Mouse (Mus musculus) cerebellum, adult 11-12 months (tissue): ENCODE measurements around the gene Fndc3b.

Experiments
- DNase-seq: peaks from one replicate; pipeline ENCODE4 v3.0.0; 2022

Fndc3b gene

DNA sequence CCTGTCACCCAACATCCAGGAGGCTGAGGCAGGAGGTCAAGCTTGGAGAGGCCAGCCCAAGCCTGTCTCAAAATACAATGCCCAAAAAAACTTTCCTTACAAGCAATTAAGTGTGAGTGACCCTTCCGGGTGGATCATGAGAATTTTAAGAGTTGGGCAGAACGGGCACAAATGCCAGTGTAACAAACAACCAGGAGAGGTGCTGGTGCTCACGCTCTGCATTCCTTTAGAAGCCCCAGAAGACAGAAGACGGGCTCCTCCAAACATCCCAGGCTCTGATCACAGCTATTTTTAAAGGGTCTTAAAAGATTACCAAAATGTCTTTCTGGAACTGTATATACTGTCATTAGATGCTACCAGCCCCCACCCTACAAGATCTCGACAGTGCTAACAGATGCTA, 2.5 kb downstream of the Fndc3b start:
- DNase-seq: no peak

DNA sequence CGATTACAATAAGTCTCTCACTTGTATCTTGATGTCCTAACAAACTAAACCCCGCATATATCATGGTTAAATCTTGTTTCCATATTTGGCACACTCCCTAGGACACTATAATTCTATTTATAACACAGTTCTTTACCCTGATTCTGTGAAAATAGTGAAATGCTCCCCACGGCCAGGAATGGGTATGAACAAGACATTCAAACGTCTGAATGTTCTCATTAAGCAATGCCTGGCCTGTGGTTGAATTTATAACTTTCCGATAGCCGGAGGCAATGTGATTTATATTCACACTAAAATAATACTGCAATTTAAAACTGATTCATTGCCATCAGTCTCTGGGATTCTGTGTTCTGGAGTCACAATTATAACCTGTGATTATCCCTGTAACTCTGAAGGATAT, 5.3 kb downstream of the Fndc3b start:
- DNase-seq: no peak

DNA sequence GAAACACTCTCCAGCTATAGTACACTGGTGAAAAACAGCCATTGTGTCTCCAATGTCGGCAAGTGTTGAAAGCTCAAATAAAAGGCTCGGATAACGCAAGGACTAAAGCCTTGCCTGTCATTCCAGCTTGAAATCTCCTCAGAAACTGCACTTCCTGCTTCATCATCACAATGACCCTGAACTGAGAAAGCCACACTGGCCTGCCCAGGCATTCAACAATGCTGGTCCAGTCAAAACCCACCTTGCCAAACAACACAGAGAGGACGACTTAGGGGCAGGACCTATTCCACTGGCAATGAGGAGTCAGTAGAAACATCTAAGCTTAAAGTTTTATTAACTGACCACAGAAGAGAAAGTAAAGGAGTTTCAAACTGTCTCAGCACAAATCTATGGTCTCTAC, 6.1 kb downstream of the Fndc3b start:
- DNase-seq: no peak

DNA sequence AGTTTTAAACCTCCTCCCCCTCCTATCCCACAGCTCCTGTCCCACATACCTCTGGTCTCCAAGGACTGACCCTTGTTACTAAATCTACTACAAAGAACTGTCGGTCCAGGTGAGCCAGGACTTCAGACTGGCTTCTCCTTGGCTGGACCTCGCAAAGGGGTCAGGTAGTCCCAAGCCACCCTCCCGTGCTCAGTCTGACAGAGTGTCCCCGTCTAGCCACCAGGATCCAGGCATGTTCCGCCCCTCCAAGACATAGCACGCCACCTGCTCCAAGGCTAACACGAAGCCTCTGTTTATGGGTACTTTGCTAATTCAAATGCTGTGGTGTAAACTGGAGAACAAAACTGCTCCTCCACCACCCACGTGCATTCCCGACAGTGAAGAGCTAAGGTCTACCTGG, 6.5 kb downstream of the Fndc3b start:
- no peak for DNase-seq

DNA sequence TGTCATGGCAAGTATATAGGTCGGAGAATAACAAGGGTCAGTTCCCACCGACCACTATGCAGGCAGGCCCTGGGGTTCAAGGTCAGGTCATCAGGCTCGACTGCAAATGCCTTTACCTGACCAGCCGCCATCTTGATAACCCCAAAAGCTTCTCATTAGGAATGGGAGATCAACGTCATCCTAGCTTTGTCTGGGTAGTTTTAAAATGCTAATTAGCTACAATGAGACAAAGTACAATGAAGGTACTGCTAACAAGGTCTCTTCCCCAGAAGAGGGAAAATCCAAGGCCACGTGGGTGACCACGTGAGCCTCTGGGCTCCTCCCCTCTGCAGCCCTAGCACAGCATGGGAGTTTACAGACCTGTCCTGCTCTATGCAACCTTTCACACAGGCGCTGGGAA, 7.6 kb downstream of the Fndc3b start:
- no peak for DNase-seq

DNA sequence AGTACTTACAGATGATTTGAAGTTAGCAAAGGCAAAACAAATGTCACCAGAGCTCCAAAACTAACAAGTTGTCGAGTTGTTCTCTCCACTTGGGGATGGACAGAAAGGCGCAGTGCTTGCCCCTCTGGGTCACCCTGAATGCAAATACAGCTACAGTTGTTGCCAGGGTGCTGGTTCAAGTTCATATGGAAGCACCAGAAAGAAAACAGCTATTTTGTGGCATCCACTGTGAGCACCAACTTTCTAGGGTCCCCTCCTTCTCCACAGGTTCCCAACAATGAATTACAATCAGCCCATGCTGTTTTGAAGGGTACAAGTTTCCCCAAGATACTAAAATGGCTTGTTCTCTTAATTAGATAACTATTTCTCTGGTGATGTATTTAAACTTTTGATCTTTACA, 8.0 kb downstream of the Fndc3b start:
- no peak for DNase-seq

DNA sequence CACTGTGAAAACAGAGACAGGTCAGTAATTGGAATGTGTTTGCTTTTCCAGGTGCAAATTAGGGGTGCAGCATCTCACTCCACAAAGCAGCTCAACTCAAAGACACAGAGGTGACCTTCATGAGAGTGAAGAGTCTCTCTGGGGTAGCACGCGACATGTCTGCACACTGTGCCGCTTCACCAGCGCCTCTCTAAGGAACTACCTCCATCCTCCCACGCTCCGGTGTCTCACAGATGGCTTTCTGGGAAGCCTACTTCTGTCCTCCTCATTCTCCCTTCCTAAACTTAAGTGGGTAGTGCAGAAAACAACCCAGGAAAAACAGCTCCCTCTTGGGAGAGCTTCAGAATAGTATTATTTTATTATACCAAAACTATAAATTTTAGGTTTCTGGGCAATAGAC, 12.4 kb downstream of the Fndc3b start:
- DNase-seq: no peak

DNA sequence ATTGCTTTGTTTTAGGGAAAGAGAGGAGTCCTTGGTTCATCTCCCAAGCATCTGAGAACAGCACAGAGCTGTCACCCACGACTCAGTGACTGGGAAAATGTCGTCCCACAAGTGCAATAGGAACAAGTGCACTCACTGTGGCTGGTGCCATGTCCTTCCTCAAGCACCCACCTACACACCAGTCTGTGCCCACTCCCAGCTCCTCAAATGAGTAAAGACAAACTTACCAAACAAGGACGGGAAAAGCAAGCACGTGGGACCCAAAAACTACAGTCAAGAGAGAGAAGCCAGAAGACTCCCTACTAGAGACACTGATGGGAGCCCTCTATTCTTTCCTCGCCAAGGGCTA, 14.7 kb downstream of the Fndc3b start:
- DNase-seq: no peak

DNA sequence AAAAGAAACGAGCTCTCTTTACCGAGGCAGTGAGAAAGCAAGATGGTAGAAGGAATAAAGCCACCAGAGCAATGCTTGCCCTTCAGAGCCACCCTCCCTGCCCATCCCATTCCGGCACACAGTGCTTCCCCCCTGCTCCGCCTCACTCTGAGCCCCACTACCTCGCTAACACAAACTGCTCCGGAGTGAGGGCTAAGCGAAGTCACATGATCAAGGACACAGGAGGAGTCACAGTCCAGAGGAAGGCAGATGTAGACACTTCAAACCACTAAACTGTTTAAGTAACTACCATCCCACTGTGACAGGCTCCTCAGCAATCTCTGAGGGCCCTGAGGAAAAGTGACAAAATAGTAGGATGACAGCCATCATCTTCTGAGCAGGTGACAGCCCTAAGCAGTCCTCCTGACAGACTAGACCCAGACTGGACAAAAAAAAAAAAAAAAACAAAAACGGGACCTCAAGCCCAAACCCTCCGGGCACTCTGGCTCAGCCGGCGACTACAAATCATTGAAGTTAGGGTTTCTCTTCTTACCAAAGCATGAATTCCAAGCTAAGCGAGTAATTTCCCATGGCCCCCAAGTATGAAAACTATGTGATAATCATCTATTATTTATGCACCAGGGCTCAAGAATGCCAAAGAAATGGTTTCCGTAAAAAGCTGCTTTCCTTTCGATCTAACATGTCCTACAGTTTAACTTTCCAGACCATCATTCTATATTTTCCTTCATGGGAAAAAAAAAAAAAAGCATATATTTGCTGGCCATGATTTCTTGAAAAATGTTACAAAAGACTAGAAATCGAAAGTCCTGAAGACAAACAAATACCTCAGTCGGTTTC, 15.3 kb downstream of the Fndc3b start:
- no peak for DNase-seq

DNA sequence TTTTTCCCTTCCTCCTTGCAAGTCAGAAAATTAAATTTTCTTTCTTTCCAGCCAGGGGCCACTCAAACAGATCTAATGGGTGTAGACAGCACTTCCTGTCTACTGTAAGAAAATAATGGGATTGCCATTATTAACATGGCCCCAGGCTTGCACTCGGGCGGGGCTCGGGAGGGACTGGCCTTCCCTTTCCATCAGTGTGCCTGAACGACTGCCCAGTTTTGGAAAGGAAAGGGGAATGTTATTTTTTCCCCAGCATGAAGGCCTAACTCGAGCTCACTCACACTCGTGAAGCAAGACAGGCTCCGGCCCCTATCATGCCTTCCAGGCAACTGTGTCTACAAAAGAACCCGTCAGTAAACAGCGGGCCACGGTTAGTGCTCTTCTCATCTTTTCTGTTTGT, 16.5 kb downstream of the Fndc3b start:
- no peak for DNase-seq

DNA sequence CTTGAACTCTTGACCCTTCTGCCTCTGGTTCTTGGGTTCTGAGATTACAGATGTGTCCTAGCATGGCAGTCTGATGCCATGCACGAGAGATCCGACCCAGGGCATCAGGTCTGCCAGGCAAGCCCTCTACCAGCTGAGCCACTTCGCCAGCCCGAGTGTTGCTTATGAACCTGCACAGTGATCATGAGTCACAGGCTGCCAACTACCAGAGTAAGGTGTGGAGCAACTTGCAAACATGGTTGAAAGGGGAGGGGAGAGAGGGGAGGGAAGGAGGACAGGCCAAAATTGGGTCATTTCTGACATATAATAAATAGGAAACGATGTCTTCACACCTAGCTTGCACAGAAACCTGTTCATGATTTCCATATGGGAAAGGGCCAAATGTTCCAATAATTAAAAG, 17.0 kb downstream of the Fndc3b start:
- DNase-seq: no peak

DNA sequence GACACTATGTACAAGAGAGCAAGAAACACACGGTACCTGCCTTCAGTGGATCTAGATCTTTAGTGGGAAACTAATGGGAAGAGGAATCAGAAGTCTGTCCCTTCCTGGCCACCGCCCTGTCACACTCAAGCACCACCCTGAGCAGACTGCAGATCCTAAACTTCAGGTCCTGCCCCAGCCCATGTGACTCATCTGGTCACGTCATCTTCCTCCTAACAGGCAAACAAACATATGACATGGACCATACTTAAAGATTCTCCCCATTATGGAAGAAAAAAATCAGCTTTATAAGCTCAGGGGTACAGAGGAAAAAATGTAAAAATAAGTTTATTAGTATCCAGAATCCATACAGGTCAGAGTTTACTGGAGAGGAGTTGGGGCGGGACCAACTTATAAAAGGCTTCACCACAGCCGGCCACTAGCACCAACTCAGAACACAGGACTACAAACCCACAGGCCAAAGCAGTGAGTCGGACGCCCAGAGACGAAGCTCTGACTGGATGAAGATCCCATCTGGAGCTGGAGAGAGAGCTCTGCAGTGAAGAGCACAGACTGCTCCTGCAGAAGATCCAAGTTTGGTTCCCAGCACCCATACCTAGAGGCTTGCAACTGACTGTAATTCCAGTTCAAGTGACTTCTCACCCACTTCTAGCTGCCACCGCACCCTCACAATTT, 19.5 kb downstream of the Fndc3b start:
- no peak for DNase-seq

DNA sequence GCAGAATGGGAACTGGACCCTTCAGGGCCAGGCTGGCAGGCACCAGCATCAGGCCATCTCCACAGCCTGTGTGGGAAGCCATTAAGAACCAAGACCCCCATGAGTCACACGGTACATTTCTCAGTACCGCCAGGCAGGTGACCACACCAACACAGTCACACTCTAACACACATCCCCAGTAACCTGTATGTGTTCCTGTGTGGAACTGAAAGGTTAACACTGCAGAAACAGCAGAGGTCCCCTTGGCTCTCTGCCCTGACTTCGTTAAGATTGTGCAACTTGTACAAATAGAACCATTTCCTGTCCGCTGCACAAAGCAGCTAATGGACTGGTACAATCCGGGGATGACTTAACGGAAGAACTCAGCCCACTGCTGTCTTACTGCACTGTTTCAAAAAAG, 21.1 kb downstream of the Fndc3b start:
- DNase-seq: peak; percentile 31

DNA sequence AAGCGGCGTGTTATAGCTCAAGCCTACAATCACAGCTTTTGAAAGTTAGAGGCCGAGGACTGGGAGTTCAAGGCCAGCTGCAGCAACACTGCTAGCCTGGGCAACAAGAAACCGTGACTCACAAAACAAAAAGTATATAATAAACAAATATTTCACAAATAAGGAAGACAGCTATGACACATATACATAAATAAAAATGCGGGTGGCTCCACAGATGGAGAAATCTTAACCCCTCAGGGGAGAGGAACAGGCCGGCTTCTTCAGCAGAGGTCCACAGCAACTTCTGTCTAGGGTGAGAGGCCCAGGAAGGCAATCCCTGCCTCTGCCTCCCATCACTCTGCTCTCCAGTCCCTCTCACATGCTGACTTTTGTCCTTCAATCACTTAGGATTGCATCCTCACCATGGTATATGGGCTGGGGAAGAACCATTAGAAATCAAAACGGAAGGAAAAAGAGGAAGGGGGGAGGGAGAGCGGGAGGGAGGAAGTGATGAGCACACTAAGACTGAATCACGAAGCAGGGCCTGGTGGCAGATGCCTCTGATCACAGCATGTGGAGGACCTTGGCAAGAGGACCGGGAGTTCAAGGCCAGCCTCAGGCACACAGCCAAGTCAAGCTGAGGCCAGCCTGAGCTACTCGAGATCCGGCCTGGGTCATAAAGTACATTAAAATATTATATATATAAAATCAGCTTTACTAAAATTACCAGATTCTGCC, 21.8 kb downstream of the Fndc3b start:
- DNase-seq: peak; percentile 87

DNA sequence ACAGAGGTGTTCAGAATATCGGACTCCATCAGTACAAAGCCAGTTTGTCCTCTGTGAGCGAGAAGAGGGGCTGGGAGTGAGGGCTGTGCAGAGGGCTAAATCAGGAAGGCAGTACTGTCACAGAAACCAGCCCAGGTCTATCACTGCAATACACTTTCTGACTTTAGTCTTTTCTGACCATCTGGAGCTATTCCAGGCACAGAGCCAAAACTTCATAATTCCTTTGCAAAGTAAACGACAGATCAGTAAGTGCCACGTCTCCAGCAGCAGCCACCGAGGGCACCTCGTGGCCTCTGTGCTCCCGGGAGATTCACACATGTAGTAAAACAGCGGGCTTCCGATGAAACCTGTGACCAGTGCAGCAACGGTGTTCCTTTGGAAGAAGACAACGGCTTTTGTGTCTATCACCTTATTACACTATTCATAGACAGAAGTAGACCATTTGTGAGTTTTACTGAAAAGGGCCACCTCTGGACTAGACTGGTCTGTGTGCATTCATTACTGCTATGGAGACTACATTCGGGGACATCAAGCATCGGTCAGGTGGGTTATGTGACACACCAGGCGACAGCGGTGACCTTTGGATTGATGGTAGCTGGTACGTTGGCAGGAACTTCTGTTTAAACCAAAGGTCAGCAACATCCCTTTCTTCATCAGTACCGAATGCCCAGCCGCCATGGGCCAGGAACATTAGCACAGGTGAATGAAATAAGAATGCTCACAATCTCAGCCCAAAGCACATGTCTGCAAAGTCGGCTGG, 24.2 kb downstream of the Fndc3b start:
- no peak for DNase-seq

DNA sequence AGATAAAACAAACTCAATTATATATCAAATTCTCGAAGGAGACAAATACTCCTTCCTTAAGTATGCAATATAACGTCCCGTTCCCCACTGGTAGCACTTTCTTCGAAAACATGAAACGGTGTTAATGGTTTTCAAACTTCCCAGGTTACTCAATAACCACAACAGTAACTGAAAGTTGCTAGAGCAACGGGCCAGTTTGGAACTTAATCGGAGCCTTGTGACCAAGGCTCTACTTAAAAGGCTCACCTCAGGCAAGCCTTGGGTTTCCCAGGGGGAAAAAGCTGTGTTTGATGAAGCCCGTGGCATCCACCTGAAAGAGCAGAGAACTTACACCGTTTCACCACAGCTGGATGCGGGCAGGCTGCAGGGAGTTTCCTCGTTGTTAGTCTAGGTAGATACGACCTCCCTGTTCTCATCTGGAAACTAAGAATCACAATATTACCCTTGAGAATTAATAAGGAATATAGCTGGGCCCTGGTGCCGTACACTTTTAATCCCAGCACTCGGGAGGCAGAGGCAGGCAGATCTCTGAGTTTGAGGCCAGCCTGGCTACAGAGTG, 25.4 kb downstream of the Fndc3b start:
- no peak for DNase-seq

DNA sequence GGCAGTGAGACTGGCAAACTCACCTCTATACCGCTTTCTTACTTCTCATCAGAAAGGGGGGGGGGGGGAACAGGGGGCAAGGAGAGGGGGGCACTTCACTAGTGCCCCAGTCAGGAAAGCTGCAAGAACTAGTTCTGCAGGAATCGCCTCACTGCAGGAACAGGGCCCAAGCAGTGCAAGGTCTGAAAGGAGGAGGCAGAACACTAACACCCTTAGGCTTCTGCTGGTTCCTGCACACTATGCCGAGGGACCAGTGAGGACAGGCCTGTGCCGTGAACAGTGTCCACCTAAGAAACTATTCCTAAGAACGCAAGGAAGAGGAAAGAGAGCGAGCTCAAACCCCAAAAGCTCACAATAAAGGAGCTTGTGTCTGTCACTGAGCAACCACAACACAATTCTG, 26.0 kb downstream of the Fndc3b start:
- DNase-seq: no peak

DNA sequence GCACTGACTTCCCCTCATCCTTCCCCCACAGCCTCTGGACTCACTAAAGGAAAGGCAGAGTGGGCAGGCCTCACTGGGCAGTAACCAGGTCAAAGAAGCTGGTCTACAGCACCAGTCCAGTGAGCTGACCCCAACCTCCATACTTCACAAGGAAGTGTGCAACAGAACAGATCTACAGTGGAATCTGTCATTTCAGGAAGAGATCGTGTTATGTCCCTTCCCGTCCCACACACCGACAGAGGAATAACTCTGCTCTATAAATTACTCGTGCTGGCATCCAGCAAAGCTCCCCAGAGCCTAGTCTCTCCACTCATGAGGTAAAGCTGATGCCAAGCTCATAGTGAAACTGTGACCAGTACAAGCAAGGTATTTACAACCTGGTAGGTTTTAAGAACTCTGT, 27.7 kb downstream of the Fndc3b start:
- DNase-seq: no peak

DNA sequence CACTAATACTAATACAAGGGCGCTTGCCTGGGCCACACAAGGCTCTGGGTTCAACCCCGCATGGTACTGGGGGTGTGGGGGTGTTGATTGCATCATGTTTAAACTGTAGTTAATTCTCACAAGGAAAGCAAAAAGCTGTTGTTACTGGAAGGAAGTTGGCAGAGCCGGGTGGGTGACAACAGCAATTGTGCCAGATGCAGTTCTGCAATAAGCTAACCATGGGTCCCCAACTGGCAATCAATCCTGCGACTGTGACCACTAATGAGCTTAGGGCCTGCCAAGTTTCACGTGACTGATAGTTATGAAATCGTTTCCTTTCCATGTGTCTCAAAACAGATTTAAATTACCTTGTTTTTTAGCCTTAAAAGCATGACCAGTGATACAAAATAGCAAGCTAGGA, 33.5 kb downstream of the Fndc3b start:
- DNase-seq: no peak

DNA sequence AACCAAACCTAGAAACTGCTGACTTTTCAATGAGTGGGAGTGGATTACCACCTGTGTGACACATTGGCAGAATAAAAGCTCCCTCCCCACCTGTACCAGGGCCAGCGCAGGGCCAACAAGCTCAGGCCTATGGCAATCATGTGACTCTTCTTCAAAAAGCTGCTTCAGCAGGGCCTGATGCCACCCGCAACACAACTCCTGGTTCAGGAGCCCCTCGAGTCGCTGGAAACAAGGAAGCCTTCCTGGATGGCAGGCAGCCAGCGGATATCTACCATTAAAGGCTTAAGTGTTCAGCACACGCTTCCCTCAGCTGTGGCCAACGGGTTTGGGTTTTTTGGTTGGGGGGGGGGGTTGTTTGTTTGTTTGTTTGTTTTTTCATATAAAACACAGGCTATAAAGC, 37.4 kb downstream of the Fndc3b start:
- DNase-seq: no peak

DNA sequence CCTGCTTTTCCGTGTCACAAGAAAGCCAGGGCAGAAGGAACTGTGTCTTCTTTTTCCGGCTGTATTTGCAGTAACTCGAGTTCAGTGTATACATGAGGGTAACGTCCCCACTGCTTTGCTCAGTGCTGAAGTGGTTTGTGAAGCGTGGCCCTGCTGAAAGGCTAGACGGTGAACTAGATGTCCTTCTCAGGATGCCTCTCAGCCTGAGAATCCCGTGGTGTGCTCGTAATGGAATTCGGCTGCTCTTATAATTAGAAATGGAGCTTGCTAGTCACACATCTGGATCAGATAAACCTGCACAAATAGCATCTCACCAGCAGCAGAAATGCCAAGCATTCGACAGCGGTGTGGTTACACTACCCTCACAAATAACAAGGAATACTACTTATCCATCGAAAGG, 40.7 kb downstream of the Fndc3b start:
- no peak for DNase-seq

DNA sequence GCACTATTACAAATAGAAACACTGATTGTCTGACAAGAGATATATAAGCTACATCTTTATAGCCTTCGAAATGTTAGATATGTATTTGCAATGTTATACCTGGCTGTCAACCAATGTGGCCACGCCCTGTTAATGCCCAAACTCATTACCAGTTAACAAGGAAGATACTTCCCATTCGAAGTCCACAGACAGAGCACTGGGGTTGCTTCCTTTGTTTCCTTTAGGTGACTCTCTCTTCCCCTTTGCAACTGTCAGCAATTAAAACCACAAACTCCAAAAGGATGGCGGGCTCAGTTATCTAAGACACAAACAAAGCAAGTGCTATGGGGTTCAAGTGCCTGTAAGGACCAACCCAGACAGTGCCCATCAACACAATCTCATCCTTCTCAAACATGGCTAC, 43.8 kb downstream of the Fndc3b start:
- no peak for DNase-seq

DNA sequence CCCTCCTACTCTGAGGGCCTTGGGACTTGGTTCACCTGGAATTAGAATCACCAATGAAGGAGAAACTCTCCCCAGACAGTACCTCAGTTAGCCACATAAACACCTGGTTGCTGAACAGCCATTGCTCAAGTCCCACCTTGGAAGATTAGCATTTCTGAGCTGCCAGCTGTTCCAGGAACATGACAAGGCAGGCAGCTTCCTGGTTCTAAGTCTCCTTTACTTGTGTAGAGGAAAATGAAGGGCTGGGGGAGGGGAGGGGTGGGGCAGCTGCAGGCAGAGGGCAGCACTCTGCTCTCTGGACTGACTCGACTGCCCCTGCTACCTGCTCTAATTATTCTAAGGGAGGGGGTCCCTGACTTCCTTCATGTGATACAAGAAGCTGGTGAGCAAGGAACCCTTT, 45.8 kb downstream of the Fndc3b start:
- DNase-seq: no peak
